Mouse (Mus musculus) stomach, postnatal 0 days (tissue): Measurements from ENCODE around the gene Zbtb48. TPM values are rescaled to one million over a fixed set of nuclear protein-coding genes. Genes with fewer than 3 reads are reported as not detected.
"Not testable (repeated sequence)": the region's sequence is repeated elsewhere in the genome, so short reads cannot be mapped to it uniquely, and the experiment has no call there.

Experiments used
- ATAC-seq: fragments of 200-750 bp; cut with Nextera tagmentation; 2 replicates; pipeline ENCODE4 v1.8.0; 2017; ENCODE audit not compliant: low FRiP score, low TSS enrichment
- DNase-seq: peaks from one replicate; pipeline ENCODE4 v3.0.0-alpha.2; 2016; ENCODE audit warnings: low spot score
- H3K27ac ChIP-seq: fragments of 300-500 bp; sonication (generic); replicated peaks from 2 replicates; pipeline ENCODE4 v1.5.1; 2014; ENCODE audit warnings: mild to moderate bottlenecking, control low read depth
- H3K27me3 ChIP-seq: fragments of 300-500 bp; sonication (generic); 2 replicates; pipeline ENCODE4 v1.6.1; 2014; ENCODE audit warnings: low read length; ENCODE audit not compliant: control insufficient read depth, insufficient read depth
- H3K36me3 ChIP-seq: fragments of 300-500 bp; sonication (generic); 2 replicates; pipeline ENCODE4 v1.6.1; 2014; ENCODE audit warnings: low read length, mixed read lengths; ENCODE audit not compliant: control insufficient read depth, insufficient read depth
- H3K4me1 ChIP-seq: fragments of 300-500 bp; sonication (generic); replicated peaks from 2 replicates; pipeline ENCODE4 v1.6.1; 2014; ENCODE audit warnings: antibody characterized with exemption; ENCODE audit not compliant: control insufficient read depth, insufficient read depth
- H3K4me2 ChIP-seq: fragments of 300-500 bp; sonication (generic); replicated peaks from 2 replicates; pipeline ENCODE4 v1.6.1; 2014; ENCODE audit warnings: low read depth, mild to moderate bottlenecking, control low read depth, moderate library complexity
- H3K4me3 ChIP-seq: fragments of 300-500 bp; sonication (generic); 2 replicates; pipeline ENCODE4 v1.5.1; 2014; ENCODE audit warnings: low read depth, low read length, control low read depth
- H3K9ac ChIP-seq: fragments of 300-500 bp; sonication (generic); 2 replicates; pipeline ENCODE4 v1.6.1; 2014; ENCODE audit warnings: mild to moderate bottlenecking, low read length, control low read depth, mixed read lengths
- H3K9me3 ChIP-seq: fragments of 300-500 bp; sonication (generic); 2 replicates; pipeline ENCODE4 v1.6.1; 2016; ENCODE audit warnings: low read length; ENCODE audit not compliant: control insufficient read depth
- CTCF ChIP-seq: IDR thresholded peaks from 2 replicates; pipeline ENCODE4 v1.5.1; 2016; ENCODE audit warnings: antibody characterized with exemption, low read depth, mild to moderate bottlenecking, moderate library complexity
- EP300 ChIP-seq: optimal IDR thresholded peaks from 2 replicates; pipeline ENCODE3; 2016; ENCODE audit warnings: antibody characterized with exemption
- WGBS: fragments of 180-500 bp; shearing (Covaris S2); extraction: QIAGEN DNeasy Blood & Tissue Kit; methylation state at CpG from one replicate; pipeline ENCODE4 v1.1.7; 2014; 5-methylcytosine and 5-hydroxymethylcytosine counted together
- polyA plus RNA-seq: library from polyadenylated mRNA; unstranded; fragments of >200 nt; fragmentation: Nextera tagmentation; extraction: Ambion mirVana; gene quantifications from 2 replicates; pipeline ENCODE4 v1.2.1, GENCODE M21; 2015

Gene Zbtb48
- polyA plus RNA-seq, 1 experiment from 2014 or later: 10.6 TPM

- no peaks in the 10 kb centered on the region for H3K4me1 ChIP-seq
- peak within 1 kb of the TSS; percentile 67; the same call in 1 of the 2 replicates for H3K27ac ChIP-seq
- peak within 1 kb of the TSS; percentile 87 for H3K9ac ChIP-seq
- DNase-seq: no peak
- no peak for ATAC-seq
- H3K4me2 ChIP-seq: peak within 1 kb of the TSS; percentile 98
- H3K36me3 ChIP-seq: peaks cover 13% of the 10 kb centered on the region
- no peaks in the 10 kb centered on the region for H3K9me3 ChIP-seq
- H3K4me3 ChIP-seq: peak within 1 kb of the TSS; percentile 95
- whole genome bisulfite sequencing: 32% methylated on average over 10 of the region's 10 CpGs
- H3K27me3 ChIP-seq: no peaks in the 10 kb centered on the region
- no peak for TF ChIP-seq CTCF
- TF ChIP-seq EP300: no peak
Observed at GRCm38 (mm10) chr4:152038225-152038984, 10.9 kb upstream of the Zbtb48 start, which contains the start of gene Tas1r1. Gene Tas1r1, minus strand, starts transcription at chr4:152038568.

- DNase-seq, H3K9me3 ChIP-seq, H3K27me3 ChIP-seq, ATAC-seq, H3K4me3 ChIP-seq, H3K27ac ChIP-seq, H3K36me3 ChIP-seq, H3K9ac ChIP-seq, H3K4me1 ChIP-seq, H3K4me2 ChIP-seq: not testable (repeated sequence)
- TF ChIP-seq CTCF: peak; percentile 55
- 91% methylated on average over 6 of the region's 6 CpGs for WGBS
Observed at GRCm38 (mm10) chr4:152036464-152036863, 9.0 kb upstream of the Zbtb48 start.

GRCm38 (mm10) chr4:152032922-152033321 lies 5.5 kb upstream of the Zbtb48 start:
- Histone ChIP-seq H3K4me1 (peaks cover 2% of the 10 kb centered on the region; the same call in 1 of the 2 replicates), H3K27me3 (no peaks in the 10 kb centered on the region), H3K4me2 (no peak overlapping the region), H3K27ac (no peak overlapping the region), H3K36me3 (no peaks in the 10 kb centered on the region), H3K9ac (no peak overlapping the region), H3K4me3 (no peak overlapping the region), H3K9me3 (no peaks in the 10 kb centered on the region)
- DNase-seq (no peak), ATAC-seq (no peak)
- WGBS: 90% methylated on average over 13 of the region's 13 CpGs
- TF ChIP-seq CTCF (no peak), EP300 (no peak)

- Histone ChIP-seq H3K4me1 (peaks cover 16% of the 10 kb centered on the region), H3K9ac (no peak overlapping the region), H3K27me3 (no peaks in the 10 kb centered on the region), H3K27ac (no peak overlapping the region), H3K4me3 (no peak overlapping the region), H3K9me3 (no peaks in the 10 kb centered on the region), H3K4me2 (no peak overlapping the region), H3K36me3 (no peaks in the 10 kb centered on the region)
- TF ChIP-seq CTCF: peak; percentile 65
- TF ChIP-seq EP300: no peak
- DNase-seq: peak; percentile 62
- ATAC-seq: no peak; the same call in 1 of the 2 replicates
- WGBS: 60% methylated on average over 4 of the region's 4 CpGs
Observed at GRCm38 (mm10) chr4:152029997-152030396, 2.5 kb upstream of the Zbtb48 start.

GRCm38 (mm10) chr4:152029087-152029486 lies 1.6 kb upstream of the Zbtb48 start:
- no peak overlapping the region for H3K4me3 ChIP-seq
- 39% methylated on average over 5 of the region's 5 CpGs for WGBS
- H3K4me1 ChIP-seq: peaks cover 16% of the 10 kb centered on the region
- H3K4me2 ChIP-seq: no peak overlapping the region
- H3K36me3 ChIP-seq: no peaks in the 10 kb centered on the region
- no peaks in the 10 kb centered on the region for H3K27me3 ChIP-seq
- DNase-seq: no peak
- H3K9me3 ChIP-seq: no peaks in the 10 kb centered on the region
- no peak overlapping the region for H3K27ac ChIP-seq
- no peak overlapping the region for H3K9ac ChIP-seq
- ATAC-seq: no peak
- no peak for TF ChIP-seq EP300
- TF ChIP-seq CTCF: peak; percentile 69

- H3K4me1 ChIP-seq: peaks cover 16% of the 10 kb centered on the region
- ATAC-seq: no peak
- no peak for TF ChIP-seq CTCF
- no peak for TF ChIP-seq EP300
Observed at GRCm38 (mm10) chr4:152028456-152028855, 985 bp upstream of the Zbtb48 start.

More at GRCm38 (mm10) chr4:152028456-152028855, 985 bp upstream of the Zbtb48 start:
- DNase-seq: no peak
- 63% methylated on average over 15 of the region's 15 CpGs for WGBS
- H3K27ac ChIP-seq: no peak overlapping the region
- H3K4me2 ChIP-seq: peak overlapping the region; percentile 92
- peaks cover 1% of the 10 kb centered on the region; the same call in 1 of the 2 replicates for H3K36me3 ChIP-seq
- no peaks in the 10 kb centered on the region for H3K27me3 ChIP-seq
- H3K9me3 ChIP-seq: no peaks in the 10 kb centered on the region
- 0 out of 2 replicates have a peak overlapping the region, but pooled peaks have one; percentile 71 for H3K9ac ChIP-seq
- H3K4me3 ChIP-seq: no peak overlapping the region
